Mouse (Mus musculus) fat pad, adult 2 months (tissue): ENCODE data around the gene Map7.

Experiments
- DNase-seq: peaks from one replicate; pipeline ENCODE4 v3.0.0-alpha.2; 2011; ENCODE audit warnings: low read depth, low spot score; ENCODE audit errors: extremely low read depth

The Map7 gene

GRCm38 (mm10) chr10:20148130-20148772 is at the start of gene Map7:
Gene Map7, plus strand, starts transcription at chr10:20148471.
- no peak for DNase-seq

DNA sequence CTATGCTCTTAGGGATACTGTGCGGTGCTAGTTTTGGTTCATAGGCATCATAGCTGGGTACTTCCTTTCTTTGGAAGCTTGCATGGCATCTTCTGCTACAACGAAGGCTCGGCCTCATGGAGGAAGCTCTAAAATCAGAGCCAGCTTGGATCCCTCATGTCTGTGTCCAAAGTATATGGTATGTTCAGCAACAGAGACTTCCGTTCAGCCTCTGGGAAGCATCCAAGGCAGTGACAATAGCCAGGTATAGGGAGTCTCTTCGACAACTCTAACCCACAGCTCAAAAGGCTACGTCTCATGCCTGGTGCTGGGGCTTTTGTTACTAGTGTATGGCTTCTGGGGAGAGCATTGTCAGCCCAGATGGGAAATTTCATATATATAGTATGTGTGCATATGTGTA is 46.8 kb upstream of the Map7 start:
- no peak for DNase-seq

DNA sequence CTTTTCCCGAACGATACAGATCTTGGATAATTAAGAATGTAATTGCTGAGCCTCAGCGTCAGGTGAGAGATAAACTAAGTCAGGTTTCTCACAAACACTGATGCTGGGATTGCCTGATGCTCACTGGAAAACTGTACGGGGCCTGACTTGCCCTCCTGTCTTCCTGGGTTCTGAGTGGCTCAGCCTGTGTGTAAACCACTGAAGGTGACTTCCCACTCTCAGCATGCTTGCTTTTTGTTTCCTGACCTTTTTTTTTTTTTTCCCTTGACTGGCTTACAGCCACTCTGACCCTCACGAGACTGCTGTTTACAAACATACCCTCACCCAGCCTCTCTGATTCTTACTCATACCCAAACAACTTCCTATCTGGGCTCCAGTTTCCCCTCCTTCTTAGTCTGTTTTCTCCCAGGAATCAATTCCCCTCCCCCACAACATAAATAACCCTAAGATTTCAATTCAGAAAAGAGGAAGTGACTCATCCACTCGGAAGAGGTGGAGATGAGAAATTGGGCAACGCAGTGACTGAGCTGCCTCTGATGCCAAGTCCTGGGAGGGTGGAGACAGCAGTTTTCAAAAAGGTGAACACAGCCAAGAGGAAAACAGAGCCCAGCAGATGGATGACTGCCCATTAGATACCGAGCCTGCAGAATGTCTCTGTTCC is 43.9 kb upstream of the Map7 start:
- peak; percentile 78 for DNase-seq

DNA sequence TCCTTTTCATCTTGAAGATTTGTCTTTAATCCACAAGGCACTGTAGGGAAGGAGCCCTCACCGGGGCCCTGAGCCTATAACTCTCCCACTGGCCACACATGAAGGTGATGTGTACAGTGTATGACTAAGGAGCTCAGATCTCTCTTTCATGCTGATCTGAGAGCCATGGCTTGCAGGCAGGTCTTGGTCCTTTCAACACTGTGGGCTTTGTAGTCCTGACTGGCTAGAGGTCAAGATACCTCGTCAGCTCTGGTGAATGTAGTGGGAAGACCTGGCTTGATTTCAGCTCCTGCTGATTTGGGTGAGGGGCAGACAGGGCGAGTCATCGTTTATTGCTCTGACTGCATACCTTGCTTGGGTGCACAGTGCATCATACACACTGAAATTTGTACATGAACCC is 42.7 kb upstream of the Map7 start:
- no peak for DNase-seq

DNA sequence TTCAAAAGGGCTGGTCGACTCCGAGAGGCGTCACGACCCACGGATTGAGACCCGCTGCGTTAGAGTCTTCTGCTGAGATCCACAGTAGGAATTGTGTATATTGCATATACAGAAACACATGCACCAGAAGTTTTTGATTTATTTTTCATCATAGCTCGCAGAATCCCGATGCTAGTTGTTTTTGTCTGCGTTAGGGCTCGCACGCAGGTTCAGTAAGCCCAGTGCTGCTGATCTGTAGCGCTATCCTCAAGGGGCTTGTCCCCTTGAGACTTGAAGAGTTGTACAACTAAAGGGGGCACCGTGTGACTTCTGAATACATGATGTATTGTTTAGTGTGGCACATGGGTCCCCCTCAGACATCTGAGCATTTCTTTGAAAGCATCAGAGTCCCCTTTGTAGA is 41.2 kb upstream of the Map7 start:
- DNase-seq = no peak

DNA sequence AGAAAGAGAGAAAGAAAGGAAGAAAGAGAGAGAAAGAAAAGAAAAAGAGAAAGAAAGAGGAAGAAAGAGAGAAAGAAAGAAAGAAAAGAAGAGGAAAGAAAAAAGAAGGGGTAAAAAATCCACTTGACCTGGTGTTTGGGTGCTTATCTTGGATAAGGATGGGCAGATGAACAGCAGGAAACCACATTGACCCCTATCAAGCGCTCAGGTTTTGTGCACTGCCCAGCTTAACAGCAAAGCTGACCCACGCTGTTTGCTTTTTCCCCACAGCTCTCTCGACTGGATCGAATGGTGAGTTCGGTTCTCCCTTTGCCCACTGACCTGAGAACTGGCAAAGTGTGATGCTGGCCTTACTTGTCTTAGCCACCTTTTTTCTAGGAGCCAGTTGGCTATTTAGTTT is 36.8 kb upstream of the Map7 start:
- DNase-seq = no peak

DNA sequence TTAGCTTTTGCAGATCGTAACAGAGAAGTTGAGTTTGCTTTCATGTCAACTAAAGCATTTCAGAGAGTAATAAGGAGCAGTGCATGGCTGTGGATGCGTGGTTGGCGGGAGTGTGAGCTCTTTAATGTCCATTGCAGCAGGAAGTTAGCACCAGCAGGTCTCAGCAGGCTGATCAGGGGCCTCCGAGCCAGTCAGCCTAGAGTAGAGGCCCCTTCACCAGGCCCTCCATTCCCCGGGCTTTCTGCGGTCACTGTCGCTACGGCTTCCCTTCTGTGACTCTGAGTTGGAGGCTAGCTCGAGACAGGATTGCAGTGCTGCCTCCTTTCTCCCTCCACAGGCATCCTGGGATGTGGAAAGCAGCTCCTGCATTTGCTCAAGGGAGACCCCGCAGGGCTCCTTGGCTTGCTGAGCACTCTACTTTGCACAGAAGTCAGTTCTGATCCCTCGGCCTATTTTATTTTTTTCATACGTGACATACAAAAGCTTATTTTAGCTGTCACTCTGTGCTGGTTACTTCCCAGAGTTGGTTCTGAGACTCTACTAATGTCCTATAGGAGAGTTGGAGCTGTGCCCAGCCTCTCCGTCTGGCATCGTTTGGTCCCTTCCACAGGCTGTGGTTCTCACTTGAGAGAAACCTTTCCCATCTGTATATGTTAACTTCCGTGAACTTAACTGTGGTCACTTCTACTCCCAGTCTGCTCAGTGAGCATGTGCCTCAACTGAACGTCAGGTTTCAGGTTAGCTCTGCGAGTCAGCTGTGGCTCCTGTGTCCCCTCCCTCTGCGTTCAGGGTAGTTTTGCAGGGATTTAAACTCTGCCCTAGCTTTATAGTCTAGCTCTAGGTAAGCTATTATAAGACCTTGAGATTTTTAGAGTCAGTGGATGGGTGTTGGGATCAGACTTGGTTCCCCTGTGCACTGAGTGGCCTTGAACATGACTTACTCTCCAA is 36.0 kb upstream of the Map7 start:
- DNase-seq = no peak

DNA sequence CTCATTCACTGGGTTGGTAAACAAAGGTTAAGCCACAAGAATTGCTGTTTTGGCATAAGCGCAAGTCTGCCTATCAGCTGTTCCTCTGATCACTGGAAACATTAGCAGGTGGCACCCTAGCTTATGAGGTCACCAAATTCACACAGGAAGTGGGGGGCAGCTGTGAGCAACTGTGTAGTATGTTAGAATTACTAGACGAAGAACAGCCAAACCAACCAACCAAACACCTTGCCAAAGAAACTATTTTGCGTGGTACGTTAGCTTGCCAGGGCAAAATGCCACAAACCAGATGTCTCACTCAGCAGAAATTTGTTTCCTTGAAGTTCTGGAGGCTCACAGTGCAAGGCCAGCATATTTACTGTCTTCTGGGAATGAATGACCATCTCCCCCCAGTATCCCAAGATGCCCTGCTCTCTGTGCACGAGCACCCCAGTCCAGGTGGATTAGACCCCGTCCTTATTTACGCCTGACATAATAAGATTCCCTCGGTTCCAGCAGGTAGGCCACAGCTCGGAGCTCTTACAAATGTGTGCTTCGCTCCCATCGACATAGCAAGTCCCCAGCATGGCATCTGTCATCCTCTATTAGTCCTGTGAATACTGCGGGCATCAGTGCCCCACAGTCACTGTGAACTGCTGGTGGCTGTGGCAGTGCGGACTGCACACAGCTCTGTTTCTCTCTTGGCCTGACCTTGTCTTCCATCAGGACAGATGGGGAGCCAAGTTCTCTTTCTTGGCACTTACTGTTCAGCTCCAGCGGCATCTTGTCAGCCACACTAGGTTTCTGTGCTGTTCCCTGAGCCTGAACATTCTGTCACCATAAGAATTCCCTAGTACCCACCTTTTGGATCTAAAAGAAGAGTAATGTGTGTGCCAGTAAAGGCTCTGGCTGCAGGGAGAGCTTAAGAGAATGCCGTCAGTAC is 28.5 kb upstream of the Map7 start:
- no peak for DNase-seq

DNA sequence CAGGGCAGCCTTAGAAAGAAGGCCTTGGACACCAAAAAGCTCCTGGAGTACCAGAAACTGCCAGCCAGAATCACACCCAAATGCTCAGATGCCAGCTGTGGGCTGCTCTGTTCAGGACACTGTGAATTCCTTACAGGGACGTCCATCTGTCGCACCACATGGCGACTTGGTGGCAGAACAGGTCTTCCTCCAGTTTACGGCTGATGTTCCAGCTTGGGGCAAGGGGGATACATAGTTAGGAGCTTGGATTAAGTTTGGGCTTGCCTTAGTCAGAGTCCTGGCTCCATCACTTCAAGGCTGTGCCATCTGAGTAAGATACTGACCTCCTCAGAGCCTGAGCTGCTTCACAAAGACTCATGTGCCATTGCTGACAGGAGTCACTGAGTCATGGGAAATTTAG is 26.3 kb upstream of the Map7 start:
- no peak for DNase-seq

DNA sequence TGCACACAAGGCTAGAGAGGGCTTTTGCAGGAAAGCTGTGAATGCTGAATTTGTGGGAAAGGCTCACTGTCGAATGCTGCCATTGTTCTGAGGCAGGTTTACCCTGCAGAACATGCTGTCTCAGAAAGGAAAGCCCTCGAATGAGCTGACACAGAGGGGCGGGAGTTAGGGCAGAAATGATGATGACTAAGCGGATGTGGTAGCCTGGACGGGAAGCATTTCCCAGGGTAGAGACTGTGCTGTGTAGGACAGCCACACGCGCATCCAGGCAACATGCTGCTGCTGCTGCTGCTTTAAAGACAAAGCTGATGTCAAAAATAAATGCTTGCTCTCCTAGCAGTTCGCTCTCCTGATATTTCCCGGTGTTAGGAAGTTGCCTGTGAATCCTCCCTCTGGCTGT is 24.9 kb upstream of the Map7 start:
- DNase-seq = no peak

DNA sequence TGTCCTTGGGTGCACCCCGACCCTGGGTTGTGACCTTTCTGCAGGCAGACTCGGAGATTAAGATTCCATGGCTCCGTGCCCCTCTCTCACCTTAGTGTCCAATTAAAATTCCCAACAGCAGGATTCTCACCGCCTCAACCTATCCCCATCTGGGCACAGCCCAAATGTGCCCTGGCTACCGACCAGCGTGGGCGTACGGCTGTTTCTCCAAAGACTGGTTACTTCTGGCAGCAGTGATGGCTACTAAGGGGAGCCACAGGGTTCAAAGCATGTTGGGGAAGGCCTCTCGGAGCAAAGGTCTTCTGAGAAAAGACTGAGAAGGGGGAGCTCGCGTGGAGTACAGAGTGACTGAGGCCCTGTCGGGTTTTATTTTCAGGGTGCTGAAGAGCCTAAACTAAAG is 23.7 kb upstream of the Map7 start:
- DNase-seq = no peak

GRCm38 (mm10) chr10:20125226-20125625 is 23.0 kb upstream of the Map7 start:
- DNase-seq = no peak

DNA sequence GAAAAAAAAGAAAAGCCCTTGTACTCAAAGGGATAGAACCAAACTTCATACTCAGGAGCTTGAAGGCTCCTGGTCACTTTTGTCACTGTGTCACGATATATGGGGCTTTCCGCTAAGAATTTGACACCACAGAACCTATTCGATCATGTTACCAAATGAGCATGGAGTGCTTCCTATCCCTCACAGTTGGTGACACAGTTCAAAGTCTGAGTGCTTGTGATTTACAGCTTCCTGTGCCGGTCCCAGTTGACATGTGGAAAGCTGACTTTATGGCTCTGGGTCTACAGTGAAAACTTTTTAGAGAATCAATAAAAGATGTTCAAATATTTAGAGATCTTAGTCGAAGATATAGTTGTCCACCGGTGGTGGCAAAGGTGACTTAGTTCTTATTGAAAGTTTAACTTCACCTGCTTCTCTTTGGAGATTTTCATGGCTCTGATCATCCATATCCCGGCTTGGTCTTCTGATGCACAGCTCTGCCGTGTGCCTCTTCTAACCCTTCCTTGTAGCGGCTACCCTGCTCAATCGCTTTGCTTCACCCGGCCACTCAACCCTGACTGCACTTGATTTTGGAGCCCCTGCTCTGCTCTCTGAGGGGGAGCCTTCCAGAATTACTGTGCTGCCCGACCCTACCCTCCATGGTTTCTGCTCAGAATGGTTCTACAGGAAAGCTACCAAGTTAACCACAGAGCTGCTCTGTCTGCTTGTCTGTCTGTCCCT is 15.2 kb upstream of the Map7 start:
- no peak for DNase-seq

DNA sequence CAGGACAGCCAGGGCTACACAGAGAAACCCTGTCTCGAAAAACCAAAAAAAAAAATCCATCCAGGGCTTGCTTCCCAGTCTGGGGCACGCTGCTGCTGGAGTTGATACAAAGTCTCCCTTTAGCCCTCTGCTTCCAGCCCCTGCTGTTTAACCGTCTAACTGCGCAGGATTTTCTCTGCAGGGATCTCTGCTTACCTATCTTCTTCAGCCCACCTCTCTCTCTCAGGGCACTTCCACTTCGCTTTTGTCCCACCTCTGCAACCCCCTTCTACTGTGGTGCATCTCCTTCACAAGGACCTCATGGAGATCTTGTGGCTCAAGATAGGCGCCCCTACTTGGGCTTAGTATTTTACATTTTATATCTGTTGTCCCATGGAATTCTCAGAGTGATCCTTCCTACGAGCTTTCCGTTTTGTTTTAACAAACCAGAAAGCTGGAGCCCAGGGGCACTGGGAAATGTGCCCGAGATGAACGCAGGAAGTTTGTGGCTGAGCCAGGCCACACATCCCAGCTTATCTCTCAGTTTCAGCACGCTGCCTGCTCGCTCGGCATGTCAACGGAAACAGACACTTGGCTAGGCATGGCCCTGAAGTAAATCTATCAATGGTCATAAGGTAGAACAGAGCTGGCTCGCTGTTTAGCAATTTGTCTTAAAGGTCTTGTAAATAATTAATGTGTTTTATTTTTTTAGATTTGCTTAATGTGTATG is 12.8 kb upstream of the Map7 start:
- DNase-seq = no peak

GRCm38 (mm10) chr10:20136505-20136904 is 11.8 kb upstream of the Map7 start:
- no peak for DNase-seq

DNA sequence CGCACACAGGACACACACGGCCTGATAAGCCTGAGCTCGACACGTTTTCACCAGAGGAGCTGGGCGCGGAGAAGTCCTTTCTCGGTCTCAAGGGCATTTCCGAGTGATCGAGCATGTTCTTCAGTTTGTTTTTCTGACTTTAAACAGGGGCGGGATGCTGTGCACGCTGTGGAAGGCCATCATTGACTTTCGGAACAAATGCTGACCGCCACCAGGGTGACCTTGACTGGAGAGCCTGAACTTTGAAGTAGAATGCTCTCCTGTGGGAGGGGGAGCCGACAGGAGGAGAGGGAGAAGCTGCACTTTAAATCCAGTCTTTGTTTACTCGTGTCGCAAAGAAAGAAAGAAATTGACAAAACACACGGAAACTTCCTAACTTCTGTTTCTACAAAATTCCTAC is 6.9 kb upstream of the Map7 start:
- no peak for DNase-seq

GRCm38 (mm10) chr10:20148773-20149120 is 476 bp downstream of the Map7 start:
- DNase-seq = no peak

DNA sequence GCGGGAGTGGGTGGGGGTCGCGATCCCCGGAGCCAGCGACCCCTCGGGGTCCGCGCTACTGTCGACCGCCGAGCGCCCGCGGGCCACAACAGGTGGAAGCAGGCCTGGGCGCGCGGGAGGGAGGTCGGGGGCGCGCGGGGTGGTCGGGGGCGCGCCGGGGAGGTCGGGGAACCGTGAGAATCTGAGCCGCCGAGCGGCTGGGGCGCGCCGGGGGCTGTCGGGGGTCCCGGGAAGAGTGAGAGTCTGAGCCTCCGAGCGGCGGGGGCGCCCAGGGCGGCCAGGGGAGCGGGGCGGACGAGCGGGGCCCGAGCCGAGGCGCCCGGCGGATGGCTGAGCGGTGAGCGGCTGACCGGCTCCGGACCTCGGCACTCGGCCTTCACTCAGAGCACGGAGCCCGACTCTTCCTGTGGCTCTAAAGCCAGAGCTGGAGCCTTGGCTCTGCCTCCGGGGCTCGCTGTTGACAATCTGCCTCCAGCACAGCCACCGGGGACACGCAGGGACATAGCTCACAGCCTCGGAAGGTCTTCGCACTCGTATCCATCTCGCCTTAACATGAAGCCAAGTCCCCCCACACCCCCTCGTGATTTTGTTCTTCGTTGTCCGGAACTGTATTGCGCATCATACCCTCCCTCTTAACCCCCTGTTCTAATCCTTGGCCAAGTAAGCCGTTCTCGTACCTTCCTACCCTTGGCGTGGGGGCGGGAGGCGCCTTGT is 1.0 kb downstream of the Map7 start:
- DNase-seq = no peak

DNA sequence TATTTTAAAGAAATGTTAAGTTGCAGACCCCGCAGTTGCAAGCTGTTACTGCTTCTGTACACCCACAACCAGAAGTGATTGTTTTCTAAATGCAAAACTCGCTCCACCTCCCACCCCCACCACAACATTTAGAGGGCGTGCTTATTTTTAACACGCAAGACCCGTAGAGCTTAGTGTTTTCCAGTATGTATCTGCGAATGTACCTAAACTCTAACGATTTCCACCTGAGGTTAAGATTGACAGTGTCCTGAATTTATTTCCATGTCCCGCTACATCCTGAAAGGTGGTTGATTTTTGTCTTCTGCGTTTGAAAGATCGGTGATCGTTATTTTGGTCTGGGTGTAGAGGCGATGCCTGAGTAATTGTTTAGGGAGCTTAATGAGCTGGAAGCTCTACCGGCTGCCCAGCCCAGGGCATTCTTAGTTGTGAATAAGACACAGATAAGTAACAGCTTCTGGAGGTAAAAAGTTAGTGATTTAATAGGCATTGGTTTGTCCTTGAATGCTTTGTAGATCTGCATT is 1.6 kb downstream of the Map7 start:
- DNase-seq = no peak
